Mouse (Mus musculus): ENCODE measurements around the gene Capn2. TPM values are rescaled to one million over a fixed set of nuclear protein-coding genes. Genes with fewer than 3 reads are reported as not detected.

Gene Capn2
- polyA plus RNA-seq, 1 experiment: 61.4 TPM

GRCm38 (mm10) chr1:182527261-182527766 lies 9.9 kb upstream of the Capn2 start:
- Histone ChIP-seq H3K27ac (ENCODE audit: insufficient read depth, low read length) (no peak overlapping the region), H3K4me3 (ENCODE audit: insufficient read depth, low read length) (no peak overlapping the region), H3K4me1 (ENCODE audit: control insufficient read depth, insufficient read depth, low read length) (no peaks in the 10 kb centered on the region)
- no peak for TF ChIP-seq CTCF (IDR thresholded peaks at IDR 0.05; ENCODE audit: extremely low read depth, insufficient read depth, low read length)
- TF ChIP-seq POLR2A (IDR thresholded peaks at IDR 0.05; ENCODE audit: extremely low read depth, insufficient read depth, low read length): no peak

GRCm38 (mm10) chr1:182525601-182526000 lies 8.2 kb upstream of the Capn2 start:
- Histone ChIP-seq H3K27ac (ENCODE audit: insufficient read depth, low read length) (no peak overlapping the region), H3K4me1 (ENCODE audit: control insufficient read depth, insufficient read depth, low read length) (no peaks in the 10 kb centered on the region), H3K4me3 (ENCODE audit: insufficient read depth, low read length) (no peak overlapping the region)
- no peak for TF ChIP-seq CTCF (IDR thresholded peaks at IDR 0.05; ENCODE audit: extremely low read depth, insufficient read depth, low read length)
- TF ChIP-seq POLR2A (IDR thresholded peaks at IDR 0.05; ENCODE audit: extremely low read depth, insufficient read depth, low read length): no peak

GRCm38 (mm10) chr1:182523692-182524091 lies 6.3 kb upstream of the Capn2 start:
- TF ChIP-seq POLR2A (IDR thresholded peaks at IDR 0.05; ENCODE audit: extremely low read depth, insufficient read depth, low read length) (no peak), CTCF (IDR thresholded peaks at IDR 0.05; ENCODE audit: extremely low read depth, insufficient read depth, low read length) (no peak)
- H3K4me3 ChIP-seq (ENCODE audit: insufficient read depth, low read length): no peak overlapping the region
- H3K4me1 ChIP-seq (ENCODE audit: control insufficient read depth, insufficient read depth, low read length): no peaks in the 10 kb centered on the region
- no peak overlapping the region for H3K27ac ChIP-seq (ENCODE audit: insufficient read depth, low read length)

- no peak overlapping the region for H3K4me3 ChIP-seq (ENCODE audit: insufficient read depth, low read length)
- H3K27ac ChIP-seq (ENCODE audit: insufficient read depth, low read length): no peak overlapping the region
- TF ChIP-seq CTCF (IDR thresholded peaks at IDR 0.05; ENCODE audit: extremely low read depth, insufficient read depth, low read length) (no peak), POLR2A (IDR thresholded peaks at IDR 0.05; ENCODE audit: extremely low read depth, insufficient read depth, low read length) (no peak)
- no peaks in the 10 kb centered on the region for H3K4me1 ChIP-seq (ENCODE audit: control insufficient read depth, insufficient read depth, low read length)
These were observed 5.6 kb upstream of the Capn2 start for GRCm38 (mm10) chr1:182522961-182523360.

- H3K27ac ChIP-seq (ENCODE audit: insufficient read depth, low read length): no peak overlapping the region
- TF ChIP-seq POLR2A (IDR thresholded peaks at IDR 0.05; ENCODE audit: extremely low read depth, insufficient read depth, low read length) (no peak), CTCF (IDR thresholded peaks at IDR 0.05; ENCODE audit: extremely low read depth, insufficient read depth, low read length) (no peak)
- no peaks in the 10 kb centered on the region for H3K4me1 ChIP-seq (ENCODE audit: control insufficient read depth, insufficient read depth, low read length)
- H3K4me3 ChIP-seq (ENCODE audit: insufficient read depth, low read length): no peak overlapping the region
These were observed 3.6 kb upstream of the Capn2 start for GRCm38 (mm10) chr1:182520938-182521500.

- TF ChIP-seq CTCF (IDR thresholded peaks at IDR 0.05; ENCODE audit: extremely low read depth, insufficient read depth, low read length) (no peak), POLR2A (IDR thresholded peaks at IDR 0.05; ENCODE audit: extremely low read depth, insufficient read depth, low read length) (no peak)
- no peak overlapping the region for H3K4me3 ChIP-seq (ENCODE audit: insufficient read depth, low read length)
- H3K27ac ChIP-seq (ENCODE audit: insufficient read depth, low read length): no peak overlapping the region
- H3K4me1 ChIP-seq (ENCODE audit: control insufficient read depth, insufficient read depth, low read length): no peaks in the 10 kb centered on the region
These were observed 2.9 kb upstream of the Capn2 start for GRCm38 (mm10) chr1:182520091-182520937.

GRCm38 (mm10) chr1:182519341-182519740 lies 1.9 kb upstream of the Capn2 start:
- TF ChIP-seq POLR2A (IDR thresholded peaks at IDR 0.05; ENCODE audit: extremely low read depth, insufficient read depth, low read length) (no peak), CTCF (IDR thresholded peaks at IDR 0.05; ENCODE audit: extremely low read depth, insufficient read depth, low read length) (no peak)
- no peaks in the 10 kb centered on the region for H3K4me1 ChIP-seq (ENCODE audit: control insufficient read depth, insufficient read depth, low read length)
- no peak overlapping the region for H3K4me3 ChIP-seq (ENCODE audit: insufficient read depth, low read length)
- no peak overlapping the region for H3K27ac ChIP-seq (ENCODE audit: insufficient read depth, low read length)

- Histone ChIP-seq H3K4me1 (ENCODE audit: control insufficient read depth, insufficient read depth, low read length) (no peaks in the 10 kb centered on the region), H3K27ac (ENCODE audit: insufficient read depth, low read length) (no peak overlapping the region), H3K4me3 (ENCODE audit: insufficient read depth, low read length) (no peak overlapping the region)
- TF ChIP-seq POLR2A (IDR thresholded peaks at IDR 0.05; ENCODE audit: extremely low read depth, insufficient read depth, low read length) (no peak), CTCF (IDR thresholded peaks at IDR 0.05; ENCODE audit: extremely low read depth, insufficient read depth, low read length) (no peak)
These were observed 1.4 kb upstream of the Capn2 start for GRCm38 (mm10) chr1:182518811-182519210.

- Histone ChIP-seq H3K27ac (ENCODE audit: insufficient read depth, low read length) (no peak overlapping the region), H3K4me1 (ENCODE audit: control insufficient read depth, insufficient read depth, low read length) (no peaks in the 10 kb centered on the region), H3K4me3 (ENCODE audit: insufficient read depth, low read length) (no peak overlapping the region; the same call in 1 of the 2 replicates)
- TF ChIP-seq POLR2A (IDR thresholded peaks at IDR 0.05; ENCODE audit: extremely low read depth, insufficient read depth, low read length) (no peak), CTCF (IDR thresholded peaks at IDR 0.05; ENCODE audit: extremely low read depth, insufficient read depth, low read length) (no peak)
These were observed 804 bp upstream of the Capn2 start for GRCm38 (mm10) chr1:182518143-182518680.

Measured in cortical plate, adult 2 months (tissue).